Mouse (Mus musculus): ENCODE measurements at regions not wholly inside any gene's neighbourhood (a gene's known extent, or its start where the extent isn't known, plus 50 kb on each side); places are given as distances from the start of the nearest gene placed in this dataset.

GRCm38 (mm10) chr11:114283208-114283607, 216.4 kb upstream of the Sdk2 start:
- H3K27me3 ChIP-seq (replicated peaks): peaks cover 84% of the 10 kb centered on the region
- H3K4me3 ChIP-seq (replicated peaks in 1 of 3; ENCODE audit: low read depth in 2 of 3, low read length in 2 of 3, poor library complexity in 1 of 3): no peak overlapping the region
- in situ Hi-C loops (cut with MboI; ENCODE audit: low pct_ligation_motif_present, low pct_unique_long_range_greater_than_20kb, low sequenced_read_pairs) (loop anchor here (25.0 kb wide), 1 partner anchor 421 kb away; no protein-coding TSS in a partner anchor), dilution Hi-C loops (cut with MboI; ENCODE audit: extremely low pct_ligation_motif_present, extremely low pct_unique_long_range_greater_than_20kb, low sequenced_read_pairs) (no loop called here)
- peak; percentile 42 for TF ChIP-seq RAD21 (IDR thresholded peaks at IDR 0.05; ENCODE audit: low read depth, low read length)
- TF ChIP-seq CTCF (conservative IDR thresholded peaks at IDR 0.05 in 1 of 2, IDR thresholded peaks at IDR 0.05 in 1 of 2; ENCODE audit: low read depth in 2 of 2, low read length in 2 of 2): peak; percentile 29 to 59; a peak in 3 of 4 replicates
- TF ChIP-seq SMC3 (IDR thresholded peaks at IDR 0.05; ENCODE audit: low read depth, low read length): peak; percentile 43
- no peak for TF ChIP-seq BHLHE40 (IDR thresholded peaks at IDR 0.05; ENCODE audit: low read depth, low read length)
- no peaks in the 10 kb centered on the region for H3K9me3 ChIP-seq (replicated peaks; ENCODE audit: low read length)
- H3K4me2 ChIP-seq (ENCODE audit: insufficient read depth, low read depth, poor library complexity, severe bottlenecking): no peak overlapping the region
- no peaks in the 10 kb centered on the region for H3K4me1 ChIP-seq (ENCODE audit: control insufficient read depth in 1 of 2, insufficient read depth in 2 of 2)
- no peaks in the 10 kb centered on the region for H3K36me3 ChIP-seq (replicated peaks in 1 of 2; ENCODE audit: control insufficient read depth in 1 of 2, insufficient read depth in 1 of 2, low read length in 1 of 2)
- H3K9ac ChIP-seq (ENCODE audit: insufficient read depth, low read depth): no peak overlapping the region
- DNase-seq (ENCODE audit: extremely low read depth): peak; percentile 45
- no peak overlapping the region for H3K27ac ChIP-seq (ENCODE audit: insufficient read depth, low read depth)
- no peaks in the 10 kb centered on the region for H3K79me2 ChIP-seq (replicated peaks; ENCODE audit: control insufficient read depth, extremely low read depth, insufficient read depth, poor library complexity, severe bottlenecking)

- in situ Hi-C loops (cut with MboI; ENCODE audit: low pct_ligation_motif_present, low pct_unique_long_range_greater_than_20kb, low sequenced_read_pairs): loop anchor here (25.0 kb wide), 1 partner anchor 420 kb away; no protein-coding TSS in a partner anchor
- no peak overlapping the region for H3K9ac ChIP-seq (ENCODE audit: insufficient read depth, low read depth)
- no peak for TF ChIP-seq JUND (conservative IDR thresholded peaks at IDR 0.05; ENCODE audit: low read depth, low read length)
- TF ChIP-seq ETS1 (conservative IDR thresholded peaks at IDR 0.05; ENCODE audit: low read depth, low read length): no peak
- no peak for TF ChIP-seq TBP (conservative IDR thresholded peaks at IDR 0.05; ENCODE audit: low read depth, low read length)
- no peak for TF ChIP-seq MXI1 (IDR thresholded peaks at IDR 0.05; ENCODE audit: low read depth, low read length)
- no peak for TF ChIP-seq RCOR1 (conservative IDR thresholded peaks at IDR 0.05; ENCODE audit: low read depth, low read length)
- TF ChIP-seq ELF1 (IDR thresholded peaks at IDR 0.05; ENCODE audit: low read depth, low read length): no peak
- no peak for TF ChIP-seq ZKSCAN1 (IDR thresholded peaks at IDR 0.05; ENCODE audit: borderline replicate concordance, low read depth, low read length)
These were observed 215.7 kb upstream of the Sdk2 start for GRCm38 (mm10) chr11:114282566-114282965.

GRCm38 (mm10) chr11:114281846-114282245, 215.0 kb upstream of the Sdk2 start:
- TF ChIP-seq MEF2A (IDR thresholded peaks at IDR 0.05; ENCODE audit: borderline replicate concordance, low read depth, low read length): no peak
- Histone ChIP-seq H3K4me1 (ENCODE audit: control insufficient read depth in 1 of 2, insufficient read depth in 2 of 2) (no peaks in the 10 kb centered on the region), H3K79me2 (replicated peaks; ENCODE audit: control insufficient read depth, extremely low read depth, insufficient read depth, poor library complexity, severe bottlenecking) (no peaks in the 10 kb centered on the region), H3K9me3 (replicated peaks; ENCODE audit: low read length) (no peaks in the 10 kb centered on the region), H3K9ac (ENCODE audit: insufficient read depth, low read depth) (no peak overlapping the region), H3K4me3 (replicated peaks in 1 of 3; ENCODE audit: low read depth in 2 of 3, low read length in 2 of 3, poor library complexity in 1 of 3) (no peak overlapping the region), H3K4me2 (ENCODE audit: insufficient read depth, low read depth, poor library complexity, severe bottlenecking) (no peak overlapping the region), H3K36me3 (replicated peaks in 1 of 2; ENCODE audit: control insufficient read depth in 1 of 2, insufficient read depth in 1 of 2, low read length in 1 of 2) (no peaks in the 10 kb centered on the region), H3K27me3 (replicated peaks) (peaks cover 84% of the 10 kb centered on the region), H3K27ac (ENCODE audit: insufficient read depth, low read depth) (no peak overlapping the region)
- no peak for DNase-seq (ENCODE audit: extremely low read depth)
- dilution Hi-C loops (cut with MboI; ENCODE audit: extremely low pct_ligation_motif_present, extremely low pct_unique_long_range_greater_than_20kb, low sequenced_read_pairs): no loop called here
- in situ Hi-C loops (cut with MboI; ENCODE audit: low pct_ligation_motif_present, low pct_unique_long_range_greater_than_20kb, low sequenced_read_pairs): loop anchor here (25.0 kb wide), 1 partner anchor 420 kb away; no protein-coding TSS in a partner anchor

More at GRCm38 (mm10) chr11:114282566-114282965, 215.7 kb upstream of the Sdk2 start:
- H3K27me3 ChIP-seq (replicated peaks): peaks cover 84% of the 10 kb centered on the region
- H3K27ac ChIP-seq (ENCODE audit: insufficient read depth, low read depth): no peak overlapping the region
- dilution Hi-C loops (cut with MboI; ENCODE audit: extremely low pct_ligation_motif_present, extremely low pct_unique_long_range_greater_than_20kb, low sequenced_read_pairs): no loop called here
- no peaks in the 10 kb centered on the region for H3K4me1 ChIP-seq (ENCODE audit: control insufficient read depth in 1 of 2, insufficient read depth in 2 of 2)
- no peak overlapping the region for H3K4me3 ChIP-seq (replicated peaks in 1 of 3; ENCODE audit: low read depth in 2 of 3, low read length in 2 of 3, poor library complexity in 1 of 3)
- H3K4me2 ChIP-seq (ENCODE audit: insufficient read depth, low read depth, poor library complexity, severe bottlenecking): no peak overlapping the region
- H3K79me2 ChIP-seq (replicated peaks; ENCODE audit: control insufficient read depth, extremely low read depth, insufficient read depth, poor library complexity, severe bottlenecking): no peaks in the 10 kb centered on the region
- H3K9me3 ChIP-seq (replicated peaks; ENCODE audit: low read length): no peaks in the 10 kb centered on the region
- DNase-seq (ENCODE audit: extremely low read depth): no peak
- no peaks in the 10 kb centered on the region for H3K36me3 ChIP-seq (replicated peaks in 1 of 2; ENCODE audit: control insufficient read depth in 1 of 2, insufficient read depth in 1 of 2, low read length in 1 of 2)

Measured in CH12.LX (cell line).